Mouse (Mus musculus): ENCODE measurements around the gene Mdh2.

Gene Mdh2

GRCm38 (mm10) chr5:135777796-135778470 is 347 bp upstream of the Mdh2 start, which contains the start of gene Styxl1:
TSS of gene Styxl1 (minus strand) at chr5:135778385.
- peak; percentile 29 for DNase-seq

GRCm38 (mm10) chr5:135780331-135780730 is 2.1 kb downstream of the Mdh2 start:
- no peak for DNase-seq

- DNase-seq = no peak
Measured at GRCm38 (mm10) chr5:135782901-135783300, 4.6 kb downstream of the Mdh2 start.

GRCm38 (mm10) chr5:135793996-135794858 is 15.9 kb downstream of the Mdh2 start:
- peak; percentile 89 for DNase-seq

- no peak for DNase-seq
Measured at GRCm38 (mm10) chr5:135794859-135795181, 16.5 kb downstream of the Mdh2 start.

- peak; percentile 33 for DNase-seq
Measured at GRCm38 (mm10) chr5:135799746-135800145, 21.5 kb downstream of the Mdh2 start.

GRCm38 (mm10) chr5:135800927-135801326 is 22.6 kb downstream of the Mdh2 start:
- DNase-seq = no peak

GRCm38 (mm10) chr5:135802641-135803040 is 24.4 kb downstream of the Mdh2 start:
- DNase-seq = no peak

- DNase-seq = no peak
Measured at GRCm38 (mm10) chr5:135803135-135803534, 24.9 kb downstream of the Mdh2 start.

GRCm38 (mm10) chr5:135803676-135804075 is 25.4 kb downstream of the Mdh2 start:
- DNase-seq = no peak

- no peak for DNase-seq
Measured at GRCm38 (mm10) chr5:135804735-135805134, 26.5 kb downstream of the Mdh2 start.

GRCm38 (mm10) chr5:135806555-135807262 is 28.4 kb downstream of the Mdh2 start, which contains the start of gene Srrm3:
TSS of gene Srrm3 (plus strand) at chr5:135806890.
- DNase-seq = peak; percentile 97

- no peak for DNase-seq
Measured at GRCm38 (mm10) chr5:135807263-135807637, 29.0 kb downstream of the Mdh2 start.

- DNase-seq = peak; percentile 78
Measured at GRCm38 (mm10) chr5:135812991-135813390, 34.7 kb downstream of the Mdh2 start.

- no peak for DNase-seq
Measured at GRCm38 (mm10) chr5:135818491-135818890, 40.2 kb downstream of the Mdh2 start.

GRCm38 (mm10) chr5:135822316-135822944 is 44.1 kb downstream of the Mdh2 start:
- DNase-seq = no peak

- no peak for DNase-seq
Measured at GRCm38 (mm10) chr5:135824517-135824916, 46.2 kb downstream of the Mdh2 start.

- no peak for DNase-seq
Measured at GRCm38 (mm10) chr5:135826225-135826624, 47.9 kb downstream of the Mdh2 start.

- no peak for DNase-seq
Measured at GRCm38 (mm10) chr5:135829381-135829780, 51.1 kb downstream of the Mdh2 start.

- peak; percentile 48 for DNase-seq
Measured at GRCm38 (mm10) chr5:135832729-135833128, 54.4 kb downstream of the Mdh2 start.

- DNase-seq = peak; percentile 66
Measured at GRCm38 (mm10) chr5:135834769-135835491, 56.6 kb downstream of the Mdh2 start.

GRCm38 (mm10) chr5:135835492-135835858 is 57.2 kb downstream of the Mdh2 start:
- DNase-seq = no peak

Data from right cerebral cortex, postnatal 14 days (tissue).